Mouse (Mus musculus): ENCODE data around the gene Epha4. TPM values are rescaled to one million over a fixed set of nuclear protein-coding genes. Genes with fewer than 3 reads are reported as not detected.

Gene Epha4
- polyA plus RNA-seq, 1 experiment from 2014 or later = 6.0 TPM

DNA sequence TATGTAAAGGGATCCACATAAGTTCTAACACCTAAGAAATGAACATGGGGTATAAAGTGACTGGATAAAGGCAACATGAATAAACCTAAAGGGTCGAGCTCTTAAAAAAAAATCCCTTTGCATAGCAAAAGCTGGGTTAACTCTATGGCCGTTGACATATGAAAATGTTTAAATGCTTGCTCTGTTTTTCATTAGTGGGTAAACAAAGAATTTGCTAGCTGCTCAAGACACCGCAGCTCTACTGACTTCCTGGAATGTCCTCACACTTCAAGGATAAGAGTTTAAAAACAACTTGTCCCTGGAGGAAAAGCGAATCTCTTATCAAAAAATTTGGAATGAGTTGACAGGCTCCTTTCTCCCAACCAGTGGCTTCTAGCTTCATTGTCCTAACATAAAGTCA lies 126.3 kb downstream of the Epha4 start:
- WGBS = 68% methylated on average over 4 of the region's 4 CpGs
- no peak overlapping the region for H3K9ac ChIP-seq (ENCODE audit: low read depth, low read length)
- no peak overlapping the region for H3K4me2 ChIP-seq (ENCODE audit: low read depth, low read length)
- no peak overlapping the region for H3K4me3 ChIP-seq (ENCODE audit: low read length)
- no peaks in the 10 kb centered on the region for H3K4me1 ChIP-seq (ENCODE audit: control insufficient read depth, insufficient read depth, low read length)
- ATAC-seq = no peak
- H3K9me3 ChIP-seq (ENCODE audit: control insufficient read depth, low read length) = no peaks in the 10 kb centered on the region
- H3K27ac ChIP-seq (ENCODE audit: low read length) = no peak overlapping the region
- H3K36me3 ChIP-seq (ENCODE audit: control insufficient read depth, insufficient read depth, low read length) = no peaks in the 10 kb centered on the region; the same call in 1 of the 2 replicates
- H3K27me3 ChIP-seq (replicated peaks; ENCODE audit: control insufficient read depth, insufficient read depth, low read length) = no peaks in the 10 kb centered on the region

DNA sequence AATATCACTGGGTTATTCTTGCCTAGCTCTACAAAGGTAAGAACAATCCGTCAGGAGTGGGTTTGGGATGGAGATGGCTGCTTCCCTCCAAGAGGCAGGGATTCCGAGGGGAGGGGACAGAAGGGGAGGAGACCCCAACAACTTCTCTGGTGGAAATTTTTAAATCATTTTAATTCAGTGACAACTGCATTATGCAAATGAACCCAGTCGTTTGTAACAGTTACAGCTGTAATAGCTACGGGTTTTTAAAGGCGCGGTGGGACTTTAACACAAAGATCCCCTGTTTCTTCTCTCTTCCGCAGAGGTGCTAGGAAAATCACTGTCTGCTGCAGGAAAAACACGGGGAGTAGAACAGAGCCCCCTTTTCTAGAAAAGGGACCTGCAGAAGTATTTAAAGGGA lies 129.3 kb downstream of the Epha4 start:
- Histone ChIP-seq H3K4me1 (ENCODE audit: control insufficient read depth, insufficient read depth, low read length) (no peaks in the 10 kb centered on the region), H3K27ac (ENCODE audit: low read length) (no peak overlapping the region), H3K9me3 (ENCODE audit: control insufficient read depth, low read length) (no peaks in the 10 kb centered on the region), H3K4me3 (ENCODE audit: low read length) (no peak overlapping the region), H3K9ac (ENCODE audit: low read depth, low read length) (no peak overlapping the region), H3K27me3 (replicated peaks; ENCODE audit: control insufficient read depth, insufficient read depth, low read length) (no peaks in the 10 kb centered on the region), H3K36me3 (ENCODE audit: control insufficient read depth, insufficient read depth, low read length) (no peaks in the 10 kb centered on the region; the same call in 1 of the 2 replicates), H3K4me2 (ENCODE audit: low read depth, low read length) (no peak overlapping the region)
- ATAC-seq = no peak
- WGBS = 74% methylated on average over 8 of the region's 8 CpGs

DNA sequence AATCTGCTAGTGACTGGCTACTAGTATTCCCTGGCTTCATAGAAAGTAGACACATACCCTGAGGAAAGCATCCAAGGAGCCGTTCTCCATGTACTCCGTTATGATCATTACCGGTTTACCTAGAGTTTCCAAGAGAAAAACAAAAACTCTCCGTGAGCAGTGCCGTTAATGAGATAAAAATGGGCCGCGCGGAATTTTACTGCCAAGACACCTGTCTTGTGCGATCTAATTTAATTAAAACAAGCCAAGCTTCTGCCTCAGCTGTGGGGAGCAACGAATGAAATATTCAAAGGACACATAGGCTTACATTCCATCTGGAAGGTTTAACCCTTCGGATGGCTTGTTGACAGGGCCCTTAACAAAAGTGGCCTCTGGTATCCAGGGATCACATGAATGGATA lies 131.4 kb downstream of the Epha4 start:
- Histone ChIP-seq H3K4me3 (ENCODE audit: low read length) (no peak overlapping the region), H3K9ac (ENCODE audit: low read depth, low read length) (no peak overlapping the region), H3K27ac (ENCODE audit: low read length) (no peak overlapping the region), H3K4me1 (ENCODE audit: control insufficient read depth, insufficient read depth, low read length) (no peaks in the 10 kb centered on the region), H3K36me3 (ENCODE audit: control insufficient read depth, insufficient read depth, low read length) (no peaks in the 10 kb centered on the region; the same call in 1 of the 2 replicates), H3K9me3 (ENCODE audit: control insufficient read depth, low read length) (no peaks in the 10 kb centered on the region), H3K4me2 (ENCODE audit: low read depth, low read length) (no peak overlapping the region), H3K27me3 (replicated peaks; ENCODE audit: control insufficient read depth, insufficient read depth, low read length) (no peaks in the 10 kb centered on the region)
- 84% methylated on average over 11 of the region's 11 CpGs for WGBS
- ATAC-seq = no peak

DNA sequence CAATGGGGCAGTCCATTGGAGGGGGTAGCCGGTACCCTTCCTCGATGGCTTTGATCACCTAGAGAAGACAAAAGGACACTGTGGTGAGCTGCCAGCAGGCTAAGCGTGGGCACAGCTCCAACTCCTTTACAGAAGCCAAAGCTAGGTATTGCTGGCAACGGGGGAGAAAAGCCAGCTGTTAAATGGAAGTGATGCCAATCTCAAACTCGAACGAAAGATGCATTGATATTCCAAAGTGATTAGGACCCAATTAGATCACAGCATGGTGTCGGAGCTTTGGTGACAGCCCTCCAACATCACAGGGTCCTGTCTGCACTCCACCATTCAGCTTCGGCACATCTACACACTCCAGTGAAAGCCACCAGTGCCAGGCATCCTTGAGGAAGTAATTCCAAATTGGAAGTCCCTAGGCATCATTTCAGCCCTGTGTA lies 137.3 kb downstream of the Epha4 start:
- Histone ChIP-seq H3K9ac (ENCODE audit: low read depth, low read length) (no peak overlapping the region), H3K4me3 (ENCODE audit: low read length) (no peak overlapping the region), H3K36me3 (ENCODE audit: control insufficient read depth, insufficient read depth, low read length) (no peaks in the 10 kb centered on the region), H3K27me3 (replicated peaks; ENCODE audit: control insufficient read depth, insufficient read depth, low read length) (no peaks in the 10 kb centered on the region), H3K9me3 (ENCODE audit: control insufficient read depth, low read length) (no peaks in the 10 kb centered on the region), H3K4me2 (ENCODE audit: low read depth, low read length) (no peak overlapping the region), H3K4me1 (ENCODE audit: control insufficient read depth, insufficient read depth, low read length) (no peaks in the 10 kb centered on the region), H3K27ac (ENCODE audit: low read length) (no peak overlapping the region)
- no peak for ATAC-seq
- 92% methylated on average over 8 of the region's 8 CpGs for WGBS

DNA sequence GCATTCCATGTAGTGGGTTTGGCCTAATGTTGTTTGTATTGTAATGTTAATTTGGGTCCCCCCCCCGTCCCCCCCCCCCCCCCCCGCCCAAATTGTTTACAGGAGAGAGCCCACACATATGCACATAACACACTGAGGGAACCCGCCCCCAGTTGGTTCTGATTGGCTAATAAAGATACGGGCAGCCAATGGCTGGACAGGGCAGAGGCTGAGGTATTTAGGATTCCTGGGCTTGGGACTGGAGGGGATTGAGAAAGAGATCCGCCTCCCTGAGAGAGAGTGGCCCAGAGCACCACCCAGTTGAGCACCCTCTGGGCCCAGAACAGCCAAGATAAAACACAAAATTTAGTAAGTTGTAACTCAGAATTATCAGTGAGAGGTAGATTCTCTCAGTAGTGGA lies 140.8 kb downstream of the Epha4 start:
- no peak overlapping the region for H3K9ac ChIP-seq (ENCODE audit: low read depth, low read length)
- no peaks in the 10 kb centered on the region for H3K9me3 ChIP-seq (ENCODE audit: control insufficient read depth, low read length)
- WGBS = 75% methylated on average over 4 of the region's 5 CpGs
- H3K27me3 ChIP-seq (replicated peaks; ENCODE audit: control insufficient read depth, insufficient read depth, low read length) = no peaks in the 10 kb centered on the region
- no peak overlapping the region for H3K27ac ChIP-seq (ENCODE audit: low read length)
- no peaks in the 10 kb centered on the region for H3K4me1 ChIP-seq (ENCODE audit: control insufficient read depth, insufficient read depth, low read length)
- no peak for ATAC-seq
- H3K36me3 ChIP-seq (ENCODE audit: control insufficient read depth, insufficient read depth, low read length) = no peaks in the 10 kb centered on the region
- H3K4me3 ChIP-seq (ENCODE audit: low read length) = no peak overlapping the region
- H3K4me2 ChIP-seq (ENCODE audit: low read depth, low read length) = no peak overlapping the region

DNA sequence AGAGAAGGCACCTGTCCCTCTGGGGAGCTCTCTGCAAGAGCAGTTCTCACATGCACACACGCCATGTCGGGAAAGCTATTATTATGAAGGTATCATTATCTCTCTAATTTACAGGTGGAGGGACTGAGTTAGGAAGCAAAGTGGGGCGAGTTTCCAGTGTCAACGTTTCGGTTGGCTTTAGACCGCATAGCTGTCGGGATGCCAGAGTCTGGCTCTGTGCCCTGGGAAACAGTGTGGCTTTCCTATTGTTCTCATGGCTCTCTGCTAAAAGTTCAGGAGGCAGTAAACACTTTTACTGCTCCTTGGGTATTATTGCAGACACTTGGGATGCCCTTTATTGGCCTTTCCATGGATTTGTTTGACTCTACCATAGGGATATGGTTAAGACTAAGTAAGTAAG lies 144.0 kb downstream of the Epha4 start:
- Histone ChIP-seq H3K4me1 (ENCODE audit: control insufficient read depth, insufficient read depth, low read length) (no peaks in the 10 kb centered on the region), H3K9ac (ENCODE audit: low read depth, low read length) (no peak overlapping the region), H3K4me2 (ENCODE audit: low read depth, low read length) (no peak overlapping the region), H3K27me3 (replicated peaks; ENCODE audit: control insufficient read depth, insufficient read depth, low read length) (no peaks in the 10 kb centered on the region), H3K27ac (ENCODE audit: low read length) (no peak overlapping the region), H3K9me3 (ENCODE audit: control insufficient read depth, low read length) (no peaks in the 10 kb centered on the region), H3K4me3 (ENCODE audit: low read length) (no peak overlapping the region), H3K36me3 (ENCODE audit: control insufficient read depth, insufficient read depth, low read length) (no peaks in the 10 kb centered on the region)
- 85% methylated on average over 7 of the region's 7 CpGs for WGBS
- no peak for ATAC-seq

DNA sequence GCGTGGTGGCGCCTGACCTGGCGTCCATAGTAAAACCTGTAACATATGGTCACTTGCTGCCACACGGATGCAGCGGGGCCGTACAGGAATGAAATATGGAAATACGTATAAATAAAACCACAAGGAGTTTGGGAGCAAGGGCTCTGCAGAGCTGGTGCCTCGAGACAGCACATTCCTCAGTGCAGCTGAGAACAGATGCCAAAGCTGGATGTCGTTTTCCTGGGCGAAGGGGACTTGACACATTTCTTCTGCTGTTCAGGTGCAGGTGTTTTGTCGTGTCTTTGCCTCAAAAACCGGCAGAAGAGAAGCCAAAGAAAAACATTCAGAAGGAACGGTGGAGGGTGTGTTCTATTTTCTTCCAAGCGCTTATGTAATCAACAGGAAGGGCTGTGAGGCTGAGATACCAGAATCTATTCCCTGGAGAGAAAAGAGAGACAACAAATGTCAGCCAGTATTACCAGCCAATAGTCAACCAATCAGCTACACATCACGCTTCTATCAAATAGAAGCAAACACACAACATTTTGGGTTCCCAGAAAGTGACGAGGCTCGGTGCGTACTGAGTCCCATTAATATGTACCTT lies 145.5 kb downstream of the Epha4 start:
- no peak overlapping the region for H3K27ac ChIP-seq (ENCODE audit: low read length)
- WGBS = 80% methylated on average over 18 of the region's 18 CpGs
- no peaks in the 10 kb centered on the region for H3K4me1 ChIP-seq (ENCODE audit: control insufficient read depth, insufficient read depth, low read length)
- no peak overlapping the region for H3K4me2 ChIP-seq (ENCODE audit: low read depth, low read length)
- no peaks in the 10 kb centered on the region for H3K27me3 ChIP-seq (replicated peaks; ENCODE audit: control insufficient read depth, insufficient read depth, low read length)
- no peak overlapping the region for H3K4me3 ChIP-seq (ENCODE audit: low read length)
- H3K9me3 ChIP-seq (ENCODE audit: control insufficient read depth, low read length) = no peaks in the 10 kb centered on the region
- ATAC-seq = no peak
- no peaks in the 10 kb centered on the region for H3K36me3 ChIP-seq (ENCODE audit: control insufficient read depth, insufficient read depth, low read length)
- no peak overlapping the region for H3K9ac ChIP-seq (ENCODE audit: low read depth, low read length)

DNA sequence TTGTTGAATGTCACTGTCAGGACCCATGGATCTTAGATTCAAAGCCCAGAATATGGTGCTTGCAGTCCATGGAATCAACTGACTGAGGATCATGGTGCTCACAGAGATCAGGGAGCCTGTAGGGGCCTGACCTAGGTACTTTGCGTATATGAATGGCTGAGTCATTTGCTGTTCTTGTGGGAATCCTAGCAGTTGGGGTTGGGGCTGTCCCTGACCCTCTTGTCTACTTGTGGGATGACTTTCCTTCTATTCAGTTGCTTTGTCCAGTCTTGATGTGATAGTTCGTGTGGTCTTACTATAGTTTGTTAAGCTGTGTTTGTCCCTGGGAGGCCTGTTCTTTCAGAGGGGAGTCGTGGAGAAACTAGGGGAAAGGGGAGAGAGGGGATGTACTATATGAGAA lies 149.0 kb downstream of the Epha4 start:
- no peak overlapping the region for H3K9ac ChIP-seq (ENCODE audit: low read depth, low read length)
- WGBS = 91% methylated on average over 3 of the region's 3 CpGs
- H3K36me3 ChIP-seq (ENCODE audit: control insufficient read depth, insufficient read depth, low read length) = no peaks in the 10 kb centered on the region
- no peak overlapping the region for H3K4me3 ChIP-seq (ENCODE audit: low read length)
- no peaks in the 10 kb centered on the region for H3K9me3 ChIP-seq (ENCODE audit: control insufficient read depth, low read length)
- H3K27me3 ChIP-seq (replicated peaks; ENCODE audit: control insufficient read depth, insufficient read depth, low read length) = no peaks in the 10 kb centered on the region
- no peak overlapping the region for H3K4me2 ChIP-seq (ENCODE audit: low read depth, low read length)
- no peak overlapping the region for H3K27ac ChIP-seq (ENCODE audit: low read length)
- H3K4me1 ChIP-seq (ENCODE audit: control insufficient read depth, insufficient read depth, low read length) = no peaks in the 10 kb centered on the region
- ATAC-seq = no peak

DNA sequence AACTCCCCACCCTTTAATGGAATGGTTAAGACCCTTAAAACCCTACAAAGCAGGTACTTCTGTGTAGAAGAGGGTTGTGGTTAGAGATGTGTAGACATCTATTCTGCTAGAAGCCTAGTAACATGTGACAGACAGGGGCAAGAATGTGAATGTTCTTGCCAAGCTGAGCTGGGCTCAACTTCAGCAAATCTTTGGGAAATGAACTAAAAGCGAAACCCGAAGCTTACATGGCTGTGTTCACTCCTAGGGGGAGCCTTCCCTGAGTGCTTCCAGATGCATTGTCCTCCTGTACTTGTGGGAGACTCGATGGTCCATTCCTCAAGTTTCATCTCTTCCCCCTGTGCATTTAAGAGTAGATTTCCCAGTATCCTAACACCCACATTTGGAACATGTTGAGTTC lies 150.3 kb downstream of the Epha4 start:
- H3K27me3 ChIP-seq (replicated peaks; ENCODE audit: control insufficient read depth, insufficient read depth, low read length) = no peaks in the 10 kb centered on the region
- no peaks in the 10 kb centered on the region for H3K4me1 ChIP-seq (ENCODE audit: control insufficient read depth, insufficient read depth, low read length)
- H3K9ac ChIP-seq (ENCODE audit: low read depth, low read length) = no peak overlapping the region
- H3K27ac ChIP-seq (ENCODE audit: low read length) = no peak overlapping the region
- no peak for ATAC-seq
- H3K4me3 ChIP-seq (ENCODE audit: low read length) = no peak overlapping the region
- H3K36me3 ChIP-seq (ENCODE audit: control insufficient read depth, insufficient read depth, low read length) = no peaks in the 10 kb centered on the region
- H3K9me3 ChIP-seq (ENCODE audit: control insufficient read depth, low read length) = no peaks in the 10 kb centered on the region
- no peak overlapping the region for H3K4me2 ChIP-seq (ENCODE audit: low read depth, low read length)
- WGBS = 80% methylated on average over 3 of the region's 3 CpGs

DNA sequence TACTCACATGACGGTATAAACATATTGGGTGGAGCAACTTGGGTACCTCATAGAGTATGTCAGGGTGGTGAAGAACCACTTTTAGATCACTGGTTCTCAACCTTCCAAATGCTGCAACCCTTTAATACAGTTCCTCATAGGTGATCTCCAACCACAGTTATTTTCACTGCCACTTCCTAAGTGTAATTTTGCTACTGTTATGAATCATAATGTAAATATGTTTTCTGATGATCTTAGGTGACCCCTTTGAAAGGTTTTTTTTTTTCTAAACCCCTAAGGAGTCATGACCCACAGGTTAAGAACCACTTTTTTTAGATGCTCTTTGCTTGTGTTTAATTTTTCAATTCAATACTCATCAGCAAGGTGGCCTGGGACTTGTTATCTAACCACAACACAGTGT lies 151.0 kb downstream of the Epha4 start:
- no peaks in the 10 kb centered on the region for H3K36me3 ChIP-seq (ENCODE audit: control insufficient read depth, insufficient read depth, low read length)
- H3K4me3 ChIP-seq (ENCODE audit: low read length) = no peak overlapping the region
- no peaks in the 10 kb centered on the region for H3K4me1 ChIP-seq (ENCODE audit: control insufficient read depth, insufficient read depth, low read length)
- H3K27me3 ChIP-seq (replicated peaks; ENCODE audit: control insufficient read depth, insufficient read depth, low read length) = no peaks in the 10 kb centered on the region
- no peak overlapping the region for H3K9ac ChIP-seq (ENCODE audit: low read depth, low read length)
- no peaks in the 10 kb centered on the region for H3K9me3 ChIP-seq (ENCODE audit: control insufficient read depth, low read length)
- WGBS = 83% methylated on average over 1 of the region's 1 CpGs
- no peak for ATAC-seq
- no peak overlapping the region for H3K27ac ChIP-seq (ENCODE audit: low read length)
- H3K4me2 ChIP-seq (ENCODE audit: low read depth, low read length) = no peak overlapping the region
